Comparison of ENCODE assay signal across 8 mouse cellular contexts in genomic region chr11:69098762-69099091, GRCm38 (mm10). TPM values are rescaled to one million over a fixed set of nuclear protein-coding genes. Genes with fewer than 3 reads are reported as not detected.
DNase-seq lines count a peak whose midpoint lies in the region; ATAC-seq and TF ChIP-seq lines count a peak whose summit lies in the region.

No protein-coding gene starts in this region.

- in situ Hi-C loops in Patski (cut with MboI; ENCODE audit: low pct_unique_long_range_greater_than_20kb): loop anchor here (5.0 to 25.0 kb wide), 2 partner anchors 314 to 889 kb away; partner anchors contain the start of genes Ctdnep1, Elp5, Gabarap and Kdm6b

- intact Hi-C loops in left cerebral cortex, adult 2 months (cut with DNase I): loop anchor here (5.0 kb wide), 1 partner anchor 314 kb away; the partner anchor contains the start of gene Kdm6b

- under 1% methylated on average over 19 of the region's 19 CpGs for WGBS in hindbrain, embryonic 15.5 days
- 0% methylated on average over 19 of the region's 19 CpGs for WGBS in macrophage (ENCODE audit: missing documents)

- H3K4me2 ChIP-seq in hindbrain, embryonic 15.5 days: peak overlapping the region; percentile 94

- H3K4me1 ChIP-seq in hindbrain, embryonic 15.5 days (replicated peaks): peaks cover 72% of the 10 kb centered on the region

- CTCF ChIA-PET in Patski (lab: Charles Lee): no interaction called here

- TF ChIP-seq CTCF in Patski (IDR thresholded peaks at IDR 0.05): no peak
- TF ChIP-seq CTCF in left cerebral cortex, adult 2 months (IDR thresholded peaks at IDR 0.05): no peak

- H3K27ac ChIP-seq in hindbrain, embryonic 15.5 days (replicated peaks): peak overlapping the region; percentile 74
- H3K27ac ChIP-seq in left cerebral cortex, adult 2 months: peak overlapping the region; percentile 99
- H3K27ac ChIP-seq in macrophage: peak overlapping the region; percentile 92

- H3K9ac ChIP-seq in hindbrain, embryonic 15.5 days: peak overlapping the region; percentile 62

- H3K27me3 ChIP-seq in Patski: no peaks in the 10 kb centered on the region
- H3K27me3 ChIP-seq in hindbrain, embryonic 15.5 days: no peaks in the 10 kb centered on the region

- ATAC-seq in Patski: peak; percentile 9
- peak; percentile 1; the same call in 1 of the 2 replicates for ATAC-seq in hindbrain, embryonic 15.5 days (ENCODE audit: low FRiP score, low read depth)

- H3K9me3 ChIP-seq in hindbrain, embryonic 15.5 days: no peaks in the 10 kb centered on the region

- peak; percentile 89 for DNase-seq in Patski (ENCODE audit: low read depth, low spot score)
- DNase-seq in cerebellum, postnatal 36 days: peak; percentile 99
- peak; percentile 97 to 98 for DNase-seq in frontal cortex, postnatal 36 days (ENCODE audit: low spot score in 2 of 2)
- peak; percentile 96 to 97 for DNase-seq in left cerebral cortex, adult 2 months (ENCODE audit: extremely low spot score in 1 of 2, low spot score in 2 of 2)
- peak; percentile 90 for DNase-seq in retina, postnatal 7 days (ENCODE audit: low read depth, low spot score)
- DNase-seq in urinary bladder, adult 18-20 months (ENCODE audit: low spot score in 2 of 2): peak; percentile 96 to 97

- H3K79me2 ChIP-seq in macrophage (ENCODE audit: inconsistent target): peaks cover 14% of the 10 kb centered on the region

- POLR2A ChIA-PET in Patski (lab: Charles Lee): interaction anchor here (3.3 kb wide), 1 partner anchor 12 kb away, joined by 16 read pairs; no protein-coding TSS in a partner anchor

- H3K4me3 ChIP-seq in hindbrain, embryonic 15.5 days: peak overlapping the region; percentile 47
- H3K4me3 ChIP-seq in left cerebral cortex, adult 2 months: peak overlapping the region; percentile 87
- peak overlapping the region; percentile 54 for H3K4me3 ChIP-seq in macrophage (ENCODE audit: inconsistent target)

- peaks cover 21% of the 10 kb centered on the region for H3K36me3 ChIP-seq in hindbrain, embryonic 15.5 days
- peaks cover 27% of the 10 kb centered on the region for H3K36me3 ChIP-seq in macrophage (ENCODE audit: inconsistent target)

RNA-seq across cellular contexts. Expression of gene Per1, which starts 3.7 kb away (rescaled TPM):
- polyA plus RNA-seq in Patski (2021): 10.8 TPM
- 10.0 and 10.1 TPM in 2 replicates for polyA plus RNA-seq in hindbrain, embryonic 15.5 days (2015; fragmentation: Nextera tagmentation; extraction: Ambion mirVana)
- total RNA-seq in left cerebral cortex, adult 2 months (2021): 100 to 1,000 TPM; 114 to 185 TPM
- total RNA-seq in macrophage (2018; cell fraction: chromatin; rRNA removed): 100 to 1,000 TPM in 3 of 26 experiments, 10 to 100 TPM in 20, 1 to 10 TPM in 3; 2.1 to 182 (median 41.9) TPM
- total RNA-seq in macrophage (2018; cell fraction: cytosol; rRNA removed): 10 to 100 TPM in 18 of 26 experiments, 1 to 10 TPM in 8; 1.2 to 30.8 (median 12.4) TPM
- 100 to 1,000 TPM in 2 of 26 experiments, 10 to 100 TPM in 19, 1 to 10 TPM in 5; 3.2 to 114 (median 23.5) TPM for total RNA-seq in macrophage (2018; cell fraction: nucleus; rRNA removed)
- 8.8 to 17.5 TPM (median 11.6 TPM) in 3 replicates for polyA plus RNA-seq in macrophage (2018)

RNA-seq across cellular contexts. Expression of gene Vamp2, which starts 10.4 kb away (rescaled TPM):
- polyA plus RNA-seq in Patski (2021): 62.4 TPM
- 317 and 437 TPM in 2 replicates for polyA plus RNA-seq in hindbrain, embryonic 15.5 days (2015; fragmentation: Nextera tagmentation; extraction: Ambion mirVana)
- total RNA-seq in left cerebral cortex, adult 2 months (2021): 1,000 to 10,000 TPM; 1,115 to 1,119 TPM
- 100 to 1,000 TPM in 20 of 26 experiments, 10 to 100 TPM in 6; 79.4 to 259 (median 167) TPM for total RNA-seq in macrophage (2018; cell fraction: chromatin; rRNA removed)
- total RNA-seq in macrophage (2018; cell fraction: cytosol; rRNA removed): 10 to 100 TPM; 20.1 to 40.4 (median 26.4) TPM
- total RNA-seq in macrophage (2018; cell fraction: nucleus; rRNA removed): 100 to 1,000 TPM in 24 of 26 experiments, 10 to 100 TPM in 2; 83.9 to 283 (median 140) TPM
- polyA plus RNA-seq in macrophage (2018): 23.6 to 47.7 TPM (median 36.7 TPM) in 3 replicates

RNA-seq across cellular contexts. Expression of gene Hes7, which starts 21.5 kb away (rescaled TPM):
- polyA plus RNA-seq in Patski (2021) (0.53 TPM), macrophage (2018) (not detected in 3 replicates)
- polyA plus RNA-seq in hindbrain, embryonic 15.5 days (2015; fragmentation: Nextera tagmentation; extraction: Ambion mirVana): 0.87 and 0.98 TPM in 2 replicates
- total RNA-seq in left cerebral cortex, adult 2 months (2021): under 1 TPM; 0.57 to 0.82 TPM
- total RNA-seq in macrophage (2018; cell fraction: chromatin; rRNA removed): under 1 TPM in 4 of 26 experiments, not detected in 22; 0.49 to 0.63 (median 0.55) TPM
- under 1 TPM in 8 of 26 experiments, not detected in 18; 0.07 to 0.14 (median 0.09) TPM for total RNA-seq in macrophage (2018; cell fraction: cytosol; rRNA removed)
- total RNA-seq in macrophage (2018; cell fraction: nucleus; rRNA removed): 1 to 10 TPM in 2 of 26 experiments, under 1 TPM in 3, not detected in 21; 0.26 to 1.1 (median 0.44) TPM

RNA-seq across cellular contexts. Expression of gene 9130213A22Rik, which starts 23.7 kb away (rescaled TPM):
- polyA plus RNA-seq in Patski (2021) (0.96 TPM), macrophage (2018) (0.14 to 0.29 TPM in 2 of 3 replicates, not detected in the other)
- polyA plus RNA-seq in hindbrain, embryonic 15.5 days (2015; fragmentation: Nextera tagmentation; extraction: Ambion mirVana): 0.40 and 0.42 TPM in 2 replicates
- total RNA-seq in left cerebral cortex, adult 2 months (2021): 1 to 10 TPM; 1.3 to 1.4 TPM
- 1 to 10 TPM in 1 of 26 experiments, under 1 TPM in 8, not detected in 17; 0.49 to 1.0 (median 0.62) TPM for total RNA-seq in macrophage (2018; cell fraction: chromatin; rRNA removed)
- under 1 TPM in 22 of 26 experiments, not detected in 4; 0.07 to 0.35 (median 0.14) TPM for total RNA-seq in macrophage (2018; cell fraction: cytosol; rRNA removed)
- 1 to 10 TPM in 2 of 26 experiments, under 1 TPM in 3, not detected in 21; 0.34 to 1.6 (median 0.50) TPM for total RNA-seq in macrophage (2018; cell fraction: nucleus; rRNA removed)

RNA-seq across cellular contexts. Expression of gene Aloxe3, which starts 27.0 kb away (rescaled TPM):
- polyA plus RNA-seq in Patski (2021) (0.36 TPM), macrophage (2018) (0.19 TPM in 1 of 3 replicates, not detected in the others)
- 4.7 and 6.5 TPM in 2 replicates for polyA plus RNA-seq in hindbrain, embryonic 15.5 days (2015; fragmentation: Nextera tagmentation; extraction: Ambion mirVana)
- total RNA-seq in left cerebral cortex, adult 2 months (2021): 1 to 10 TPM; 6.5 TPM
- total RNA-seq in macrophage (2018; cell fraction: chromatin; rRNA removed): under 1 TPM in 13 of 26 experiments, not detected in 13; 0.16 to 0.69 (median 0.27) TPM
- under 1 TPM in 12 of 26 experiments, not detected in 14; 0.03 to 0.27 (median 0.10) TPM for total RNA-seq in macrophage (2018; cell fraction: cytosol; rRNA removed)
- total RNA-seq in macrophage (2018; cell fraction: nucleus; rRNA removed): 1 to 10 TPM in 1 of 26 experiments, under 1 TPM in 13, not detected in 12; 0.11 to 1.5 (median 0.20) TPM

Comparison
In these comparisons a context has a peak if more than half of its experiments do, and no peak if none do; other contexts are left out.
1. Peak in every context shown above with its lines: DNase-seq, ATAC-seq, H3K4me3 ChIP-seq and H3K27ac ChIP-seq.